Mouse (Mus musculus): Measurements from ENCODE around the gene Olfr279. TPM values are rescaled to one million over a fixed set of nuclear protein-coding genes. Genes with fewer than 3 reads are reported as not detected.

The Olfr279 gene
- not detected for polyA plus RNA-seq (2017; shearing (Covaris generic))

DNA sequence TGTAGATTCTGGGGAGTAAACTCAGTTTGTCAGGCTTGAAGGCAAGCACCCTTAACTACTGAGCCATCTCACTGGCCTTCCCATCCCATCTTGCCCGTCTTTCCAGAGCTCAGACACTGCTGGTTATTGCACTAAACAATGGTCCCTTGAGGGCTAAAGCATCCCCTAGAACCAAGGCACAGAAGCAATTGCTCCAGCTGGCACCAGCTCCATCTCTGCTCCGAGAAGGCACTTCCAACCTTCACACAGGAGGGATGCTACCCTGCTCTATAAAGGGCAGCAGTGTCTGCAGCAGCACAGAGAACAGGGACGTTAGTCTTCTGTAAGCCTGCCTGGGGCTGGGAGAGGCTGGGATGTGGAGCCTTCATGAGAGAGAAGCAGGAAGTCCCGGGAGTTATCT is at the start of gene Olfr279:
Gene Olfr279, plus strand, starts transcription at position 301 of the 400 bp plus-strand sequence.

DNA sequence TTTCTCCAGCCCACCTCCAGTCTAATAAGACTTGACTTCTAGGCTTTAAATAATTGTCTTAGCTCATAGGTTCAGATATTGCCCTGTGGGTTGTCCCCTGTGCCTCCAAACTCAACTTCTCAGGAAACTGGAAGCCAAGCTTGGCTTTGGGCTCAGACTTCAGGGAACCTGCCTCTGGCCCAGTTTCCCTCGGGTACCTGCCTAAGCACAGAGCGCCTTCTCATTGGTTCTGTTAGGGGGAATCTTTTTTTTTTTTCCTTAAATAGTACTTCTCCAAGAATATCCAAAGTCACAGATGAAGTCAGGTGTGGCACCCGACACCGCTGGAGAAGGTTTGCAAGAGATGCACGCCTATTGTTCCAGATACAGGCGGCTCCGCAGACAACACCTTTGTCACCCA is 39.9 kb upstream of the Olfr279 start, which contains the start of gene Olfr281:
Gene Olfr281, plus strand, starts transcription at position 301 of the 400 bp plus-strand sequence.

DNA sequence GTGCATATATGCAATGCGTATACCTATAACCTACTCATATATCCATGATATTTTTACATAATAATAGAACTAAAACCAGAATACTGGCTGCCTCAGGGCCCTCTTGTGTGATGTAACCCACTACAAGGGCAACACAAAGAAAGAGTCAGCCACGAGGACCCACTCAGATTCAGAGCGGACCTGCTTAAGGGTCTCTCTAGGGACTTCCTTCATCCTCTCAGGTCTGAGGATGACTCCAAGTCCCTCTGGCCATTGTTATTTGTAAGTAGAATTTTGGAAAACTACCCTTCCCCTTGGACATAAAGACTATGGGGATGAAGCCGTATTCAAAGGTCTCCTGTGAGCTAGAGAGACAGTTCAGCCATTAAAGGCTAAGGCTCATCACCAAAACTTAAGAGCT is 22.6 kb upstream of the Olfr279 start, which contains the start of gene OR5BS1P:
Gene OR5BS1P, plus strand, starts transcription at position 301 of the 400 bp plus-strand sequence.

DNA sequence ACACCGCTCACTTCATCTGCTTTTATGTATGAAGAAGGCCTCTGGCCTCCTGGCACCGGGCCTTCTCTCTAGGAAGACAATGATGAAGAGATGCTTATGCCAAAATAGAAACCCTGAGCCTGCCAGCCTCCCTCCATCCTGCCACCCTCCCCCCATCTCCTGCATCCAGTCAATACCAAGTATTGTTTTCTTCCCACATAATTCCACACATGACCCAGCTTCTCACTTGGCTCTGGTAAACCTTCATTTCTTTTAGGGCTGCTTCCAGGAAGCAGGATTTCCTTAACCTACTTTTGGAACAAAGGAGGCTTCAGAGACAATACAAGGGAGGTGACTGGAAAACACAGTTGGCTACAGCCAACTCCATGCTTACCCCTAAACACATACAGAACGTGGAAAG is 9.5 kb upstream of the Olfr279 start, which contains the start of gene Lalba:
Gene Lalba, minus strand, starts transcription at position 21 of the 400 bp plus-strand sequence.

GRCm38 (mm10) chr15:98533881-98534627 is 41.9 kb downstream of the Olfr279 start, which contains the start of gene Kansl2:
Kansl2 (minus strand) TSS chr15:98534264.

Other genes starting within 250 kb of the Olfr279 start
- not detected for gene H1fnt, start 235.1 kb upstream of the Olfr279 start, polyA plus RNA-seq (2017; shearing (Covaris generic))
- gene Zfp641, start 196.2 kb upstream of the Olfr279 start, polyA plus RNA-seq (2017; shearing (Covaris generic)): not detected
- not detected for gene Olfr285, start 175.0 kb upstream of the Olfr279 start, polyA plus RNA-seq (2017; shearing (Covaris generic))
- not detected for gene Olfr284, start 151.4 kb upstream of the Olfr279 start, polyA plus RNA-seq (2017; shearing (Covaris generic))
- gene Olfr283, start 111.5 kb upstream of the Olfr279 start, polyA plus RNA-seq (2017; shearing (Covaris generic)): not detected
- not detected for gene Olfr282, start 61.2 kb upstream of the Olfr279 start, polyA plus RNA-seq (2017; shearing (Covaris generic))
- gene Olfr281, start 39.8 kb upstream of the Olfr279 start, polyA plus RNA-seq (2017; shearing (Covaris generic)): not detected
- gene OR5BS1P, start 22.5 kb upstream of the Olfr279 start, polyA plus RNA-seq (2017; shearing (Covaris generic)): not detected
- gene Lalba, start 9.7 kb upstream of the Olfr279 start, polyA plus RNA-seq (2017; shearing (Covaris generic)): not detected
- gene Kansl2, start 41.9 kb downstream of the Olfr279 start, polyA plus RNA-seq (2017; shearing (Covaris generic)): 35.0 TPM
- gene Ccnt1, start 78.5 kb downstream of the Olfr279 start, polyA plus RNA-seq (2017; shearing (Covaris generic)): 86.3 TPM
- gene 4930415O20Rik, start 78.6 kb downstream of the Olfr279 start, polyA plus RNA-seq (2017; shearing (Covaris generic)): not detected
- 4.7 TPM for gene Adcy6, start 117.7 kb downstream of the Olfr279 start, polyA plus RNA-seq (2017; shearing (Covaris generic))
- gene Cacnb3, start 138.4 kb downstream of the Olfr279 start, polyA plus RNA-seq (2017; shearing (Covaris generic)): 0.11 TPM
- 32.3 TPM for gene Ddx23, start 170.5 kb downstream of the Olfr279 start, polyA plus RNA-seq (2017; shearing (Covaris generic))
- 1.6 TPM for gene Rnd1, start 185.1 kb downstream of the Olfr279 start, polyA plus RNA-seq (2017; shearing (Covaris generic))
- gene Ccdc65, start 215.8 kb downstream of the Olfr279 start, polyA plus RNA-seq (2017; shearing (Covaris generic)): not detected
- 0.24 TPM for gene Fkbp11, start 235.8 kb downstream of the Olfr279 start, polyA plus RNA-seq (2017; shearing (Covaris generic))